Mouse (Mus musculus): ENCODE measurements around the gene Paqr6. TPM values are rescaled to one million over a fixed set of nuclear protein-coding genes. Genes with fewer than 3 reads are reported as not detected.
A peak's percentile ranks its signal among the peaks of the same experiment; 100 is the strongest.

The Paqr6 gene
- total RNA-seq, 2 experiments from 2014 or later: not detected

DNA sequence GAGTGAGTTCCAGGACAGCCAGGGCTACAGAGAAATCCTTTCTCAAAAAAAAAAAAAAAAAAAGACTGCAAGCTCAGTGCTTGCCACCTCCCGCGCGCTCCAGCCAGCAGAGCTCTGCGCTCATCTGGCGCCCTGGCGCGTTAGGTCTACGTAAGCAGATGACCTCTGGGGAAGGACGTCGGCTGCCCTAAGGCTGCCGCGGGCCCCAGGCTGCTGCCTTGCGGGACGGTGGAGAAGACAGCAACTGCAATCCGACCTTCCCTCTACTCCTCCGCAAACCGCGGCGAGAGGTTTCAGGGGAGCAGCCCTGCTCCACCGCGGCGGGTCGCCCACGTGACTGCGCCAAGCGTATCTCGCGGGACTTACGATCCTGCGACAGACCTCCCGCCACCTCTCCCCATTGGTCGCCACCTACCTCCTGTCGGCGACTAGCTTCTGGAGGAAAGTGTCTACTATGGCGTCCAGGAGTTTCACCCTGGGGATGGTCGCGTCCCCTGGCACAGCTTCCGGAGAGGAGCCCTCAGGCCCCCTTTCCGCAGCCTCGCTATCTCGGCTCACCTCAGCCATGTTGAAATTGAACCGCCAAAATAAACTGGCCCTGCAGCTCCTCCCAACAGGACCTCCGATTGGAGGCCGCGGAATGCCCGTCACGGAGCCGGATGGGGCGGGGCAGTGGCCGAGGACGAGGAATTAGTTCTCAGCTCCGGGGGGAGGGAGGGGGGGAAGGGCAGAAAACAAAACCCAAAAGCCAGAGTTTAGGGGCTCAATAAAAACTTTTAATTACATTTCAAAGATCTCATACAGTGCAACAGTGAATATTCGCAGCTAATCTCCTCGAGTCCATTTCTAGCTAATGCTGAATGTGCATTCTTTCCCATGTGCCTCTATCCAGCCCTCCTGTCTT, 45.6 kb downstream of the Paqr6 start, which contains the start of gene Pmf1:
Gene Pmf1, minus strand, starts transcription at position 591 of the 904 bp plus-strand sequence.
- peak; percentile 89 for ATAC-seq (ENCODE audit: poor library complexity, severe bottlenecking)

DNA sequence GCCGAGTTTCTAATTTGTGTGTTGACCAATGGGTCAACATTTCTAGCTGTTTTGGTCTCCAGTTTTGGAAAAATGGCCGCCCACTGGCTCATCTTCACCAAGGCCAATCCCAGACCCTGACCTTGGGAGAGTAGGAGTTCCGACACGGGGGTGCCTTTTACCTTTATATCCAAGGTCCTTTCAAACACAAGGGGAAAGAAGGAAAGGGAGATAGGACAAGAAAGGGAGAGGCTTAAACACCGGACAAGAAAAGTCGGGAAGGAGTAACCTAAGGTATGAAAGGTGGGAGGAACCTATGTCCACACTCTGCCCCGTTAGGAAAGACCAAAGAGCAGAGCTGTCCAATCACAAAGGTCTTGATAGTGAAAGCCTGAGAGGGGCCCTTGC, 46.3 kb downstream of the Paqr6 start:
- ATAC-seq (ENCODE audit: poor library complexity, severe bottlenecking): no peak

GRCm38 (mm10) chr3:88411681-88412080, 47.3 kb downstream of the Paqr6 start:
- no peak for ATAC-seq (ENCODE audit: poor library complexity, severe bottlenecking)

GRCm38 (mm10) chr3:88412636-88413035, 48.3 kb downstream of the Paqr6 start:
- ATAC-seq (ENCODE audit: poor library complexity, severe bottlenecking): no peak

GRCm38 (mm10) chr3:88415668-88416067, 51.3 kb downstream of the Paqr6 start:
- no peak for ATAC-seq (ENCODE audit: poor library complexity, severe bottlenecking)

DNA sequence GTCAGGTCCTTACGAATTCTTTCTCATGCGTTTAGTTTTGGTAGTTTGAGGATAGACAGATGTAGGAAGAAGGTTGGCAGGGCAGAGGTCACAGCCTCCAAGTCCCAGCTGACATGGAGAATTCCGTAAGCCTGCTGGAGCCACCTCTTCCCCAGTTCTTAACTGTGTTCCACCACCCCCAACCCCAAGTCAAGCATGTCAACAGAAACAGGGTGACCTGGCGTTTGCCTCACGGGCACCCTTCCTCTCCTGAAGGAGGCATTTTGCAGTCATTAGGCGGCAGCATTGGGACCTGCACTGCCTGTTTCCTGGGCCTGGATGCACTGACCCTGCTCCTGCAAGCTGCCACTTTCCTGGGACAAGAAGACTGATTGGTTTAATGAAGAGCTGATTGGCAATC, 53.6 kb downstream of the Paqr6 start:
- no peak for ATAC-seq (ENCODE audit: poor library complexity, severe bottlenecking)

Other genes with a start within 250 kb of the Paqr6 start
- gene Mef2d, start 222.2 kb upstream of the Paqr6 start, total RNA-seq (2015): 73.3 and 77.4 TPM in 2 replicates
- 29.2 and 42.0 TPM in 2 replicates for gene Mef2d, start 222.2 kb upstream of the Paqr6 start, total RNA-seq (2017)
- not detected in 2 replicates for gene Rhbg, start 109.9 kb upstream of the Paqr6 start, total RNA-seq (2015)
- gene Rhbg, start 109.9 kb upstream of the Paqr6 start, total RNA-seq (2017): not detected in 2 replicates
- not detected in 2 replicates for gene Gm38392, start 77.4 kb upstream of the Paqr6 start, total RNA-seq (2015)
- not detected in 2 replicates for gene Gm38392, start 77.4 kb upstream of the Paqr6 start, total RNA-seq (2017)
- gene Tsacc, start 67.6 kb upstream of the Paqr6 start, total RNA-seq (2015): 2.8 and 6.6 TPM in 2 replicates
- gene Tsacc, start 67.6 kb upstream of the Paqr6 start, total RNA-seq (2017): 0.95 and 3.5 TPM in 2 replicates
- gene Cct3, start 67.5 kb upstream of the Paqr6 start, total RNA-seq (2015): 153 and 179 TPM in 2 replicates
- 90.2 and 91.2 TPM in 2 replicates for gene Cct3, start 67.5 kb upstream of the Paqr6 start, total RNA-seq (2017)
- 146 and 170 TPM in 2 replicates for gene Glmp, start 39.6 kb upstream of the Paqr6 start, total RNA-seq (2015)
- 40.6 and 45.1 TPM in 2 replicates for gene Glmp, start 39.6 kb upstream of the Paqr6 start, total RNA-seq (2017)
- 2.6 TPM in 1 of 2 replicates, not detected in the other for gene Tmem79, start 28.4 kb upstream of the Paqr6 start, total RNA-seq (2015)
- gene Tmem79, start 28.4 kb upstream of the Paqr6 start, total RNA-seq (2017): 1.2 TPM in 1 of 2 replicates, not detected in the other
- gene Smg5, start 28.3 kb upstream of the Paqr6 start, total RNA-seq (2015): 20.6 and 21.1 TPM in 2 replicates
- gene Smg5, start 28.3 kb upstream of the Paqr6 start, total RNA-seq (2017): 34.5 and 48.0 TPM in 2 replicates
- not detected in 2 replicates for gene Bglap3, start 8.2 kb downstream of the Paqr6 start, total RNA-seq (2015)
- not detected in 2 replicates for gene Bglap3, start 8.2 kb downstream of the Paqr6 start, total RNA-seq (2017)
- gene Bglap2, start 14.1 kb downstream of the Paqr6 start, total RNA-seq (2015): 0.84 TPM in 1 of 2 replicates, not detected in the other
- gene Bglap2, start 14.1 kb downstream of the Paqr6 start, total RNA-seq (2017): 0.66 TPM in 1 of 2 replicates, not detected in the other
- 0.93 and 1.5 TPM in 2 replicates for gene Bglap, start 19.9 kb downstream of the Paqr6 start, total RNA-seq (2015)
- gene Bglap, start 19.9 kb downstream of the Paqr6 start, total RNA-seq (2017): 5.0 and 6.3 TPM in 2 replicates
- 115 and 131 TPM in 2 replicates for gene Pmf1, start 45.7 kb downstream of the Paqr6 start, total RNA-seq (2015)
- gene Pmf1, start 45.7 kb downstream of the Paqr6 start, total RNA-seq (2017): 78.5 and 81.9 TPM in 2 replicates
- 11.4 and 11.6 TPM in 2 replicates for gene Slc25a44, start 60.6 kb downstream of the Paqr6 start, total RNA-seq (2015)
- 17.4 and 18.7 TPM in 2 replicates for gene Slc25a44, start 60.6 kb downstream of the Paqr6 start, total RNA-seq (2017)
- 171 and 181 TPM in 2 replicates for gene Sema4a, start 96.6 kb downstream of the Paqr6 start, total RNA-seq (2015)
- gene Sema4a, start 96.6 kb downstream of the Paqr6 start, total RNA-seq (2017): 164 and 167 TPM in 2 replicates
- gene Lmna, start 145.4 kb downstream of the Paqr6 start, total RNA-seq (2015): 1.5 and 1.9 TPM in 2 replicates
- 2.5 and 4.5 TPM in 2 replicates for gene Lmna, start 145.4 kb downstream of the Paqr6 start, total RNA-seq (2017)
- gene Mex3a, start 167.8 kb downstream of the Paqr6 start, total RNA-seq (2015): 0.04 and 0.05 TPM in 2 replicates
- 0.04 and 0.18 TPM in 2 replicates for gene Mex3a, start 167.8 kb downstream of the Paqr6 start, total RNA-seq (2017)
- not detected in 2 replicates for gene Rab25, start 183.7 kb downstream of the Paqr6 start, total RNA-seq (2015)
- gene Rab25, start 183.7 kb downstream of the Paqr6 start, total RNA-seq (2017): not detected in 2 replicates
- 31.3 TPM in 2 replicates for gene Lamtor2, start 188.5 kb downstream of the Paqr6 start, total RNA-seq (2015)
- gene Lamtor2, start 188.5 kb downstream of the Paqr6 start, total RNA-seq (2017): 57.8 and 73.4 TPM in 2 replicates
- 10.5 and 14.5 TPM in 2 replicates for gene Ubqln4, start 189.2 kb downstream of the Paqr6 start, total RNA-seq (2015)
- gene Ubqln4, start 189.2 kb downstream of the Paqr6 start, total RNA-seq (2017): 15.9 and 16.4 TPM in 2 replicates
- 207 and 216 TPM in 2 replicates for gene Ssr2, start 211.3 kb downstream of the Paqr6 start, total RNA-seq (2015)
- gene Ssr2, start 211.3 kb downstream of the Paqr6 start, total RNA-seq (2017): 93.2 and 107 TPM in 2 replicates
- gene Arhgef2, start 241.4 kb downstream of the Paqr6 start, total RNA-seq (2015): 71.1 and 85.9 TPM in 2 replicates
- 49.6 and 73.1 TPM in 2 replicates for gene Arhgef2, start 241.4 kb downstream of the Paqr6 start, total RNA-seq (2017)